Mouse (Mus musculus) liver, embryonic 14.5 days (tissue): Measurements from ENCODE around the gene Phf23. TPM values are rescaled to one million over a fixed set of nuclear protein-coding genes. Genes with fewer than 3 reads are reported as not detected.

Experiments
- ATAC-seq: fragments of 200-750 bp; cut with Nextera tagmentation; 2 replicates; pipeline ENCODE4 v1.8.0; 2017; ENCODE audit warnings: moderate number of reproducible peaks, mild to moderate bottlenecking, moderate library complexity; ENCODE audit not compliant: insufficient read depth
- DNase-seq, 3 experiments: peaks; one replicate each; pipeline ENCODE4 v3.0.0-alpha.2; 2012 to 2013; ENCODE audit warnings: low read depth in 3 of 3, low spot score in 3 of 3
- H3K27ac ChIP-seq: fragments of 300-500 bp; sonication (generic); 2 replicates; pipeline ENCODE4 v1.5.1; 2014; ENCODE audit warnings: moderate library complexity, mild to moderate bottlenecking, control low read depth, inconsistent platforms
- H3K27me3 ChIP-seq: fragments of 300-500 bp; sonication (generic); 2 replicates; pipeline ENCODE4 v1.6.1; 2014; ENCODE audit warnings: mild to moderate bottlenecking, low read length, moderate library complexity; ENCODE audit not compliant: control insufficient read depth, insufficient read depth
- H3K36me3 ChIP-seq: fragments of 300-500 bp; sonication (generic); replicated peaks from 2 replicates; pipeline ENCODE4 v1.6.1; 2014; ENCODE audit warnings: low read depth; ENCODE audit not compliant: control insufficient read depth, insufficient read depth
- H3K4me1 ChIP-seq, 2 experiments: fragments of 200-500 bp in 1 of 2; fragments of 300-500 bp in 1 of 2; sonication (generic) in 1 of 2; replicated peaks; 2 replicates each; pipeline ENCODE4 v1.6.1; 2012 to 2014; ENCODE audit warnings: antibody characterized with exemption in 1 of 2, inconsistent platforms in 1 of 2, low read length in 1 of 2; ENCODE audit not compliant: control insufficient read depth in 2 of 2, insufficient read depth in 2 of 2
- H3K4me2 ChIP-seq: fragments of 300-500 bp; sonication (generic); 2 replicates; pipeline ENCODE4 v1.6.1; 2014; ENCODE audit warnings: low read depth, mild to moderate bottlenecking, control low read depth, moderate library complexity
- H3K4me3 ChIP-seq, 2 experiments: fragments of 200-500 bp in 1 of 2; fragments of 300-500 bp in 1 of 2; sonication (generic) in 1 of 2; 2 replicates each; pipeline ENCODE4 v1.5.1; 2012 to 2014; ENCODE audit warnings: low read depth in 2 of 2, low read length in 2 of 2, mild to moderate bottlenecking in 2 of 2, control low read depth in 1 of 2, inconsistent platforms in 1 of 2, moderate library complexity in 1 of 2; ENCODE audit not compliant: insufficient read depth in 1 of 2
- H3K9ac ChIP-seq: fragments of 300-500 bp; sonication (generic); replicated peaks from 2 replicates; pipeline ENCODE4 v1.6.1; 2014; ENCODE audit warnings: mild to moderate bottlenecking, control low read depth, moderate library complexity
- H3K9me3 ChIP-seq: fragments of 300-500 bp; sonication (generic); 2 replicates; pipeline ENCODE4 v1.6.1; 2016; ENCODE audit warnings: low read length, mixed read lengths; ENCODE audit not compliant: control insufficient read depth
- CTCF ChIP-seq: IDR thresholded peaks from 2 replicates; pipeline ENCODE4 v1.5.1; 2016; ENCODE audit warnings: antibody characterized with exemption, low read depth, control low read depth
- EP300 ChIP-seq: IDR thresholded peaks from 2 replicates; pipeline ENCODE4 v1.6.1; 2016; ENCODE audit warnings: antibody characterized with exemption, low read depth
- WGBS: fragments of 180-500 bp; shearing (Covaris S2); extraction: QIAGEN DNeasy Blood & Tissue Kit; methylation state at CpG from one replicate; pipeline ENCODE4 v1.1.7; 2014; ENCODE audit not compliant: insufficient replicate concordance; 5-methylcytosine and 5-hydroxymethylcytosine counted together
- polyA plus RNA-seq, 2 experiments: library from polyadenylated mRNA; depleted of rRNA in 1 of 2; stranded (reverse) in 1 of 2; unstranded in 1 of 2; fragments of >200 nt; fragmentation: Nextera tagmentation in 1 of 2; extraction: Ambion mirVana in 1 of 2; gene quantifications; 2 replicates each; pipeline versions ENCODE4 v1.2.1 to v1.2.3; 2012 to 2014

The Phf23 gene
- polyA plus RNA-seq, 2 experiments = 12.1 to 14.8 TPM

- no peak overlapping the region for H3K4me2 ChIP-seq
- WGBS = 53% methylated on average over 9 of the region's 9 CpGs
- H3K4me1 ChIP-seq = peaks cover 3 to 17% of the 10 kb centered on the region in 2 experiments; a peak in 3 of 4 replicates
These were observed 31.8 kb downstream of the Phf23 start for GRCm38 (mm10) chr11:70027397-70027796.

GRCm38 (mm10) chr11:70028401-70029129 is 33.0 kb downstream of the Phf23 start:
- Histone ChIP-seq H3K27me3 (peaks cover 19% of the 10 kb centered on the region), H3K9ac (no peak overlapping the region), H3K4me3 (no peak overlapping the region), H3K4me1 (peaks cover 3 to 17% of the 10 kb centered on the region in 2 experiments; a peak in 3 of 4 replicates), H3K4me2 (peak overlapping the region; percentile 13), H3K36me3 (no peaks in the 10 kb centered on the region), H3K27ac (no peak overlapping the region), H3K9me3 (no peaks in the 10 kb centered on the region)
- 30% methylated on average over 12 of the region's 12 CpGs for WGBS
- DNase-seq (no peak), ATAC-seq (no peak)
- TF ChIP-seq EP300 (no peak), CTCF (no peak)

More at GRCm38 (mm10) chr11:70027397-70027796, 31.8 kb downstream of the Phf23 start:
- Histone ChIP-seq H3K9me3 (no peaks in the 10 kb centered on the region), H3K4me3 (no peak overlapping the region), H3K27me3 (peaks cover 27% of the 10 kb centered on the region), H3K36me3 (no peaks in the 10 kb centered on the region), H3K9ac (no peak overlapping the region), H3K27ac (no peak overlapping the region)
- no peak for TF ChIP-seq EP300
- TF ChIP-seq CTCF = no peak
- ATAC-seq (no peak), DNase-seq (no peak)

DNA sequence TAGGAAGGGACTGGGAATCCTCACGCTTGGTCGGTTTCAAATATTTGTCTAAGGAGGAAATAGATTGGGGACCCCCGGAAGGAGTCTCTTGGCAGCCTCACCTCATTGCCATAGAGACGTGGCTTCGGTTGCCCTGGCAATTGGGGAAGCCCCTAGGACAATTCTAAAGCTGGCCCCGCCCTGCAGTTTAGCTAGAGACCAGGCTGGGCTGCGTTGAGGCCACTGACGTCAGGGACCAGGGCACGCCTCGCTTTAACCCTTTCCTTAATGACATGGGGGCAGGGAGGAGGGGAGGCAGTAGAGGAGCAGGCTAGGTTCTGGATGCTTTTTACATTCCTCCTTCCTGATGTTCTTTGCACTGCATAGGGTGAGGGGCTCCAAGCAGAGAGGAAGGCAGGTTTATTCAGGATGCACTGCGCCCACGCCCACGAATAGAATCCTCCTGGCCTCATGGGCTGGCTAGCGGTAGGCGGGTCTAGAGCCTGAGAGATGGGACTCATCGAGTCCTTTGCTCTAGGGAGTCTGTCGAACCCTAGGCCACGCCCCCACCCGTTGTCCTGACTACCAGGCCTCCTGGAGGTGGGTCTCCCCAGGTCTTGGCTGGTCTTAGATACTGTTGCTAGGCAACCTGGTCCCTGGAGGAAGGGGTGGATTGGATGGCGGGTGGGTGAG is 33.7 kb downstream of the Phf23 start:
- TF ChIP-seq CTCF (no peak), EP300 (no peak)
- peaks cover 3 to 15% of the 10 kb centered on the region in 2 experiments; a peak in 3 of 4 replicates for H3K4me1 ChIP-seq
- H3K27ac ChIP-seq = no peak overlapping the region
- H3K4me2 ChIP-seq = peak overlapping the region; percentile 13
- ATAC-seq (peak; percentile 47; the same call in 1 of the 2 replicates), DNase-seq (peak in 1 of 3 experiments; percentile 39)
- no peaks in the 10 kb centered on the region for H3K9me3 ChIP-seq
- H3K27me3 ChIP-seq = peaks cover 12% of the 10 kb centered on the region
- no peaks in the 10 kb centered on the region for H3K36me3 ChIP-seq
- no peak overlapping the region for H3K9ac ChIP-seq
- 8% methylated on average over 20 of the region's 20 CpGs for whole genome bisulfite sequencing
- H3K4me3 ChIP-seq = peak overlapping the region in 1 of 2 experiments; percentile 6; a peak in 1 of 4 replicates

DNA sequence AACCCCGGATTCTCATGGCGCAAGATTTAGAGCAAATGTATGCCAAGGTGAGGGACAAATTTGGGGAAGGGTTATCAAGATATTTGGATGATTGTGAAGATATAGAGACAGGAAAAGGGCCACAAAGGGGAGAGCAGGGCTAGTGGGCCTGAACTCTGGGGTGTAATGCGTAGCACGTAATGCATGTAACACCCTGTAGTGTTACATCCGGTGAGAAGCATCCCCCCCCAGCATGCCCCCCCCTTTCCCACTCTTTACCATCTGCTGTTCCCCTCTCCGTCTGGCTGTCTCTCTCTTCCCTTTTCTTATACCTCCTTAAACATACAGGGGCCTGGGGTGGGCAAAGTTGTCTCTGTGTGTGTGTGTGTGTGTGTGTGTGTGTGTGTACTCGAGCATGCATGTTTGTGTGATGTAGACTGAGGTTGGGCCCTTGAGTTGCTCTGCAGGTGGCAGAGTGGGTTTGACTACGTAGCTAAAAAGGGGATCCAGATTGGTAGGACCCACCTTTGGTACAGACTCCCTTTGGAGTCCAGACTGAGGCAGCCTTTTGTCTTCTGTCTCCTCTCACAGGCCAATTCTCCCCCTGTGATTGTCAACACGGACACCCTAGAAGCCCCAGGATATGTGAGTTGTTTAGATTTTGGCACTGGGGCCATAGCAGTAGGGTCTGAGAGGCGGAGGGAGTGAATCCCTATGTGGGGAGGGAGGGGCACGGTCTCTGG is 34.4 kb downstream of the Phf23 start:
- H3K27ac ChIP-seq = no peak overlapping the region
- H3K27me3 ChIP-seq = peaks cover 6% of the 10 kb centered on the region
- no peak for ATAC-seq
- H3K4me3 ChIP-seq = no peak overlapping the region
- H3K9me3 ChIP-seq = no peaks in the 10 kb centered on the region
- no peak overlapping the region for H3K4me2 ChIP-seq
- no peak for DNase-seq
- no peaks in the 10 kb centered on the region for H3K36me3 ChIP-seq
- no peak for TF ChIP-seq EP300
- 59% methylated on average over 11 of the region's 11 CpGs for WGBS
- H3K4me1 ChIP-seq = peaks cover 3 to 13% of the 10 kb centered on the region in 2 experiments; a peak in 3 of 4 replicates
- H3K9ac ChIP-seq = no peak overlapping the region
